Mouse (Mus musculus) urinary bladder, postnatal 4 days (tissue): ENCODE results near the gene Vamp5.

Experiments used
- DNase-seq, 2 experiments: peaks; one replicate each; pipeline ENCODE4 v3.0.0; 2021 to 2022; ENCODE audit warnings: low spot score in 2 of 2

Vamp5 gene

DNA sequence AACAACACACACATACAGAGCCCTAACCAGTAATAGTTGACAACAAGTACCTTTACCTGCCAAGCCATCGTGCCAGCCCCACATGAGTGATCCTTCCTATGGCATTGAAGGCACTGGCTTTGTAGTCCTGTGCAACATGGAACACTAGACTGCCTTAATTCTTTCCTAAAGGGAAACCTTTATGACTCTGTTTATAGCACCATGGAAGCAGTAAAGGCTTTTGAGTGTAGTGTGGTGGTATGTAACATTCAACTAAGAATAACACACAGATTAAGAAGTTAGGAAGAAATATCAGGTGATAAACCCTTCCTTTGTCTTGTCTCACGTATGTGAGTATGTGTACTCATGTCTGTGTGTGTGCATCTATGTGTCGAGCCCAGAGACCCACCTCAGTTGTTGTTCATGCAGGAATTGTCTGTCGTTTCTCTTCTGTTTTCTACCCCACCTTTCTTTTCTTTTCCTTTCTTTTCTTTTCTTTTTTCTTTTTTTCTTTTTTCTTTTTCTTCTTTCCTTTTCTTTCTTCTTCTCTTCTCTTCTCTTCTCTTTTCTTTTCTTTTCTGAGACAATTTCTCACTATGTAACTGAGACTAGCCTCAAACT, 13.3 kb downstream of the Vamp5 start, which contains the start of gene Rnf181:
TSS of gene Rnf181 (minus strand) at position 113 of the 600 bp plus-strand sequence.
- no peak for DNase-seq

DNA sequence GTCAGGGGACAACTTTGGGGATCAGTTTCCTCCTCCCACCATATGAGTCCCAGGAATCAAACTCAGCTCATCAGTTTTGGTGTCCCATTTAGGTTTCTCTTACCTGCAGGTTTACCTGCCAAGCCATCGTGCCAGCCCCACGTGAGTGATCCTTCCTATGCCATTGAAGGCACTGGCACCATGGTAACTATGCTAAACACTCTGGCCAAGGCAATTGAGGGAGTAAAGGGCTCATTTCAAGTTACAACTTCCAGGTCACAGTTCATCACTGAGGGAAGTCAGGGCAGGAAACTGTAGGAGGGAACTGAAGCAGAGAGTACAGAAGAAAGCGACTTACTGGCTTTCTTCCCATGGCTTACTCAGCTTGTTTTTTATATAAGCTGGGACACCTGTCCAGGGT, 14.0 kb downstream of the Vamp5 start:
- no peak for DNase-seq

DNA sequence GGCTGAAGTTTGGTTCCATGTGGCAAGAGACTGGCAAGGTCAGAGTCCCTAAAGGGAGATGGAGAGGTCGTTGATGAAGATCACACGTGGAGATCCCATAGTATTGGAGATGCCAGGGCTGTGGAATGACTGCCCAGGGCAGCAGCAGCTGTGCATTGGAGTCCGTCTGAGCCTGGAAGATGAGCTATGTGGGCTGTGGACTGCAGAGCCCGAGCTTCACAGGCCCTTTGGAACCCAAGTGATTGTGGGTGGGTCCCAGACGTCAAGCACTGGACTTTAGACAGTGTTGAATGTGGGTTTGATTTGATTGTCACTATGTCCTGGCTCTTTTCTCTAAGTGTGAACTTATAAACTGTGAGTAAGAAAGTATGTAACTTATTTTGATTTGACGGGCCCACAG, 15.3 kb downstream of the Vamp5 start:
- no peak for DNase-seq

- DNase-seq: no peak
These were observed 16.3 kb downstream of the Vamp5 start for GRCm38 (mm10) chr6:72364009-72364408.

GRCm38 (mm10) chr6:72362132-72363028, 17.9 kb downstream of the Vamp5 start:
- DNase-seq: peak; percentile 93 to 94

DNA sequence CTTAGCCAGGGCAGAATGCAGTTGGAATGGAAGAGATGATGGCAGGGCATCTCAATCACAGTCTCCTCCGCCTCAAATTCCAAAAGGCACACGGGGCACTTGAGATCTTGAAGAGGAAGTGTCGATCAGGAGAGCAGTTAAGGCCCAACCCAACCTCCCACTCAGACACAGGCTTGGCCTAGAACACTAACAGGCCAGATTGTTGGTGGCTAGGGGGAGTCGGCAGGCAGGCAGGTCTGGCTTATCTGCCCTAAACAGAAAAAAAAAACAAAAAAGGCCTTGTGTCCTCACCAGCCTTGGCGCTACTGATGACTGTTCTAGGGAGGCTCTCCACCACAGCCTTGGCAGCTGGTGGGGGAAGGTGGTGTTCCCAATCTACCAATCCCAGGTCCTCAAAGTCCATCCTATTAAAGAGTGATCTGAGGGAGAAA, 19.1 kb downstream of the Vamp5 start:
- no peak for DNase-seq

DNA sequence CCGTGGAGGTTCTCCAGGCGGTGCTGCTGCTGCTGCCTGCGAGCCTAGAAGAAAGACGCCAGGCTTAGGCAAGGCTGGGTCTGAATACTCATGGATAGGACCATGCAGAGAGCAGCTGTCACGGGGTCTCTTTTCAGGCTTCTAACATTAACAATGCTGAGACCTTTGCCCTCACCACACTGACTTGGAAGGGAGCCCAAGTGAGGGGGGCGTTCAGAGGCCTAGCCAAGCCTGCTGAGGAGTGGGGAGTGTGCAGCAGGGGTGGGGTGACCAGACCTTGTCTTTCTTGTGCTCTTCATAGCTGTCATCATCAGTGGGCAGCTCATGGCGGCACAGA, 19.7 kb downstream of the Vamp5 start:
- no peak for DNase-seq

DNA sequence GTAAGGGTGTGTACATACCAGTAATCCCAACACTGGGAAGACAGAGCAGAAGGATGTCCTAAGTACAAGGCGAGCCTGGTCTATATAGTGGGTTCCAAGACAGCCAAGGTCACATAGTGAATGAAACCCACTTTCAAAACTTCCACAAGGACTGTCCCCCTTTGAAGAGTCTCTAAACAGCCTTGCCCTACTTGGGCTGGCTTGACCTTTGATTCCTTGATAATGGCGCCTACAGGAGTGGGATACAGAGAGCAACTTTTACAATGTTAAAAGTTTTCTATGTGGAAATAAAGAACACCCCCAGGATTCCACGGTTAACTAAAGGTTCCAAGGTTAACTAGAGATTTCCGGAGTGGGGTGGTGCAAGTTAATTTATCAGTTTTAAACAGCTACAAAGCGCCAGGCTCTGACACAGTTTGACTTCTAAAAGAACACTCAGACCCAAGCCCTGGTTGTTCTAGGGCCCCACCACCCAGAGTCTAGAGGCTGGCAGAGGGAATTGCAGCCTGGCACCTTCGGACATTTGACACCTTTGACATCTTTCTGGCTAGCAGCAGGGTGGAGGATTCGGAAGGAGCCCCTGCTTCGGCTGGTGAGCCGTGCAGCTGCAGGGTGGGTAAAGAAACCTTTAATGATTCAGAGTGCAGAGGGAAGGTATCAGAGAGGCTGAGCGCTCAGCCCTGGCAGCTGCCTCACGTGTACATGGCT, 20.2 kb downstream of the Vamp5 start:
- DNase-seq: no peak

DNA sequence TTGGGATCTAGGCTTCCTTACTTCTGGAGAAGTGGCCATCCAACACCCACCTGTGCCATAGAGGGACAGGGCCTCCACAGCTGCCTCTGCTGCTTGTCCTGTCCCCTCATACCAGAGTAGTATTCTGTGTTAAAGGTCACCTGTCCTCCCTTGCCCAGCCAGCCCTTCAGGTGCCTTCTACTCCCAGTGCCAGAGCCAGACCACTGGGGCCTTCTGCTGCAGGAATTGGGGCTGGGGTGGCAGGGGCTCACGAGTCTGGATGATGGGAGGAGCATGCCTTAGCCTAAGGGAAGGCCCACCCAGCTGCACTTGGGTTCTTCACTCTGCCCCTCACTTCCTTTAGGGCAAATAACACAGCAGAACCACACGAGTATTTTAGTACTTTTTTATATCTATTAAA, 20.9 kb downstream of the Vamp5 start:
- no peak for DNase-seq

- no peak for DNase-seq
These were observed 22.0 kb downstream of the Vamp5 start for GRCm38 (mm10) chr6:72358086-72358764.

DNA sequence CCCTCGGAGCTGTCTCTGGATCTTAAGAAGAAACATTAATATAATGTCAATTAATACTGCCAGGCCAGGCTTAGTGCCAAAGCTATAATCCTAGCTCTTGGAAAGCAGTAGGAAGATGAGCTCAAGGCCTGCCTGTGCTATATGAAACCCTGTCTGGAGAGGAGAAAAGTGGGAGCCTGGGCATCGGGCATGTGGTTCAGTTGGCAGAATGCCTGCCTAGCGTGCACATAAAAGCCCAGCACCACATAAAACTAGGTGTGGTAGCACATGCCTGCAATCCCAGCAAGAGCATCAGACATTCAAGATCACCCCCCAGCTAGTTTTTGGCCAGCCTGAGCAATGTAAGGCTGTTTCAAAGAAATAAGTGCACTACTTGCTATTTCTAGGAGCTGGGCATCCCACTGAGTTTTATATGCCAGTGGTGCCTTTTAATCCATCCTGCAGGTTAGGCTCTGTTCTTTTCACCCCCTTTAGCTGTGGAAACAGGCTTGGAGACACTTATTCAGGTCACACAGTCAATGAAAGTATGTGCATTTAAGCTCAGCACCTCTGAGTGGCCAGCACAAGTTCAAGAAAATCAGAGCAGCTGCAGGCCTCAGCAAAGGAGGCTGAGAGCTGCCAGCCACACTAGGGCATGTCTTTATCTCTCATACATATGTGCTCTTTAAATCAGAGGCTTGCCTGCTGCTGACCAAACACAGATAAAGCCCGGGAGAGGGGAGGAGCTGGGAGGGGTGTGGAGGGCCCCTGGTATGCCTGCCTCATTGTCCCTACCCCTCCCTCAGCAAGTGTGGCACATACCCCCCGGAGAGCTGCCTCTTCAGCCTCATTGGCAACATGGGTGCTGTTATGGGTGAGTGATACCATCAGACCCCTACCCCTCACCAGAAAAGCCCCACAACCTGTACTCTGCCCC, 22.8 kb downstream of the Vamp5 start:
- DNase-seq: no peak

DNA sequence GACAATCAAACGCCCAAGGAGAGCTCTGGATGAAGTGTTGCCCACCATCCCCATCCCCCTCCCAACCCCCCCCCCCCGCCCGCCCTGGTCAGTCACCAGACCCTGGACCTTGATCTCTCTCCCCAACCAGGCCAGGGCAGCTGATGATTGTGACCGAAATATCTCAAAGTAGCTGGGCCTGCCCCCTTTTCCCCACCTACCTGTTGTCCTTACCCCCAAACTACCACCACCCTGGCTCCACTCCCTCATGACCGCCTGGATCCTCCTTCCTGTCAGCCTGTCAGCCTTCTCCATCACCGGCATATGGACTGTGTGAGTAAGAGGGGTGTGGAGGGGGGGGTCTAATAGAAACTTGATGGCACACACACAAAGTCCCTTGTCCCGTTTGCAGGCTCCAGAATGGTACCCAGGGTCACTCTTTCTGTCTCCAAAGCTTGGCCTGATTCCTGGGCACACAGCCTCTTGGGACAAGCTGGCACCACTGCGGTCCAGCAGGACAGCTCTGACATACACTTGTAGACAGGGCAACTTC, 24.2 kb downstream of the Vamp5 start:
- DNase-seq: no peak

GRCm38 (mm10) chr6:72355066-72355911, 25.0 kb downstream of the Vamp5 start, which contains the start of gene Tmem150a:
TSS of gene Tmem150a (plus strand) at chr6:72355447.
- peak; percentile 81 to 85 for DNase-seq

- no peak for DNase-seq
These were observed 26.2 kb downstream of the Vamp5 start for GRCm38 (mm10) chr6:72354025-72354424.

DNA sequence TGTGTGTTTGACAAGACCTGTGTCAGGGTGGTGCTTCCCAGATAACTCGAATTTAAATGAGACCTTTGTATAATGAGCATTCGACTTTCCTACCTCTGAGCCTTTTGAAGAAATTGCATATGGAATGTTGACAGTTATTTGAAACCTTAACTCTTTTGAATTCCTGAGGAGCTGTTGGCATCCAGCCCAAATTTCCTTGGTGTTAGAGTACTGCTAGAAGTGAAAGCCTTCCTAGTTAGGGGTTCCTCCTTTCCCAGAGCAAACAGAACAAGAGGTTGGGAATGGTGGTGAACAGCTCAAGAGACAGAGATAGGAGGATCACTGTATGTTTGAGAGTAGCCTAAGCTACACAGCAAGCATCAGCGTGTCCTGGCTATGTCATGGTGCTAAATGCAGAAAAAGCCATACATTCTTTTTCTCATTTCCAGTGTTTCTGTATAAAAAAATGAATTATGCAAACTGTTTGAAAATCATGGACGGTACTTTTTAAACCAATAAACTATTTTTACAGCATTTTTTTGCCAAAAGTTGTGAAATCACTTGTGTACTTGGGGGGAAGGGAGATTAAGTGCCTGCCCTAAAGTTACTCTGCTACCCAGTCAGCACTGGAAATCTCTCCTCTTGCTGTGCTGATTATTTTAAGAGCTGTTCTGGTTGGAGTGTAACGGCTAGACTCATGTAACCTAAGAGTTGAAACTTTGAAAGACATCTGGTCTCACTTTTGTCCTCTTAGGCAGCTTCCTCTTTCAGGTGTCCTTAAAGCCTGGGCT, 27.4 kb downstream of the Vamp5 start:
- DNase-seq: no peak

- no peak for DNase-seq
These were observed 30.1 kb downstream of the Vamp5 start for GRCm38 (mm10) chr6:72350214-72350613.

DNA sequence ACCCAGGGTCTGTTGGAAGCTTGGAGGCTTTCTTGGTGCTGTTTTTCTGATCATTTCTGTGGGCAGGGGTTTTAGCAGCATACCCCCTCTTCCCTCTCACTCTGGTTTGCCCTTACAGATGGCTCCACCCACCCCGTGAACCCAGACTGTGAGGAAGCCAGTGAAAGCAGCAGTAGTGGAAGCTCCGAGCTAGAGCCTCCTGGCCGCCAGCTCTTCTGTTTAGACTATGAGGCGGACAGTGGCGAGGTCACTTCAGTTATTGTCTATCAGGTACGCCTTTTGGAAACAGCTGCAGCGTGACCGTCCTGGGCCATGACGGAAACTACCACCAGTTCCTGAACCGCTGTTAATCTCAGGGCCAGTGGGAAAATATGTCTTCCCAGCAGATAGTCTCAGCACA, 31.9 kb downstream of the Vamp5 start:
- DNase-seq: no peak

GRCm38 (mm10) chr6:72347166-72347941, 32.9 kb downstream of the Vamp5 start, which contains the start of gene 0610030E20Rik:
TSS of gene 0610030E20Rik (plus strand) at chr6:72347317.
- peak; percentile 66 to 75 for DNase-seq
